Mouse (Mus musculus): ENCODE data around the gene Smarcad1. TPM values are rescaled to one million over a fixed set of nuclear protein-coding genes. Genes with fewer than 3 reads are reported as not detected.
"Not testable (repeated sequence)": the region's sequence is repeated elsewhere in the genome, so short reads cannot be mapped to it uniquely, and the experiment has no call there.

The Smarcad1 gene
- polyA plus RNA-seq, 1 experiment: 13.9 TPM

GRCm38 (mm10) chr6:65012142-65012541 lies 30.2 kb upstream of the Smarcad1 start:
- Histone ChIP-seq H3K36me3 (ENCODE audit: control insufficient read depth, insufficient read depth, low read length) (no peaks in the 10 kb centered on the region), H3K27me3 (replicated peaks; ENCODE audit: control insufficient read depth, insufficient read depth, low read length) (no peaks in the 10 kb centered on the region), H3K27ac (ENCODE audit: insufficient read depth, low read depth, low read length) (no peak overlapping the region), H3K4me3 (ENCODE audit: insufficient read depth, low read depth, low read length) (no peak overlapping the region), H3K4me1 (ENCODE audit: control insufficient read depth, insufficient read depth, low read length) (no peaks in the 10 kb centered on the region)
- WGBS: 85% methylated on average over 2 of the region's 2 CpGs
- TF ChIP-seq CTCF (conservative IDR thresholded peaks at IDR 0.05; ENCODE audit: insufficient read depth, insufficient read length, low read depth, low read length): no peak
- DNase-seq: no peak

- TF ChIP-seq CTCF (conservative IDR thresholded peaks at IDR 0.05; ENCODE audit: insufficient read depth, insufficient read length, low read depth, low read length): no peak
- TF ChIP-seq POLR2A (IDR thresholded peaks at IDR 0.05; ENCODE audit: low read depth, low read length): no peak
Observed at GRCm38 (mm10) chr6:65017566-65017965, 24.8 kb upstream of the Smarcad1 start.

GRCm38 (mm10) chr6:65018966-65019365 lies 23.4 kb upstream of the Smarcad1 start:
- H3K4me3 ChIP-seq (ENCODE audit: insufficient read depth, low read depth, low read length); DNase-seq; H3K4me1 ChIP-seq (ENCODE audit: control insufficient read depth, insufficient read depth, low read length); H3K27me3 ChIP-seq (replicated peaks; ENCODE audit: control insufficient read depth, insufficient read depth, low read length); H3K36me3 ChIP-seq (ENCODE audit: control insufficient read depth, insufficient read depth, low read length); H3K27ac ChIP-seq (ENCODE audit: insufficient read depth, low read depth, low read length): not testable (repeated sequence)
- 79% methylated on average over 5 of the region's 5 CpGs for WGBS

More at GRCm38 (mm10) chr6:65017566-65017965, 24.8 kb upstream of the Smarcad1 start:
- Histone ChIP-seq H3K4me3 (ENCODE audit: insufficient read depth, low read depth, low read length) (no peak overlapping the region), H3K36me3 (ENCODE audit: control insufficient read depth, insufficient read depth, low read length) (no peaks in the 10 kb centered on the region), H3K4me1 (ENCODE audit: control insufficient read depth, insufficient read depth, low read length) (no peaks in the 10 kb centered on the region), H3K27ac (ENCODE audit: insufficient read depth, low read depth, low read length) (no peak overlapping the region), H3K27me3 (replicated peaks; ENCODE audit: control insufficient read depth, insufficient read depth, low read length) (no peaks in the 10 kb centered on the region)
- no peak for DNase-seq
- WGBS: 93% methylated on average over 10 of the region's 10 CpGs

- Histone ChIP-seq H3K27me3 (replicated peaks; ENCODE audit: control insufficient read depth, insufficient read depth, low read length) (no peaks in the 10 kb centered on the region), H3K4me3 (ENCODE audit: insufficient read depth, low read depth, low read length) (no peak overlapping the region), H3K27ac (ENCODE audit: insufficient read depth, low read depth, low read length) (no peak overlapping the region), H3K36me3 (ENCODE audit: control insufficient read depth, insufficient read depth, low read length) (no peaks in the 10 kb centered on the region), H3K4me1 (ENCODE audit: control insufficient read depth, insufficient read depth, low read length) (no peaks in the 10 kb centered on the region)
- no peak for DNase-seq
- TF ChIP-seq CTCF (conservative IDR thresholded peaks at IDR 0.05; ENCODE audit: insufficient read depth, insufficient read length, low read depth, low read length) (no peak), POLR2A (IDR thresholded peaks at IDR 0.05; ENCODE audit: low read depth, low read length) (no peak)
- 35% methylated on average over 4 of the region's 4 CpGs for WGBS
Observed at GRCm38 (mm10) chr6:65021883-65022282, 20.5 kb upstream of the Smarcad1 start.

GRCm38 (mm10) chr6:65023053-65023452 lies 19.3 kb upstream of the Smarcad1 start:
- WGBS: 47% methylated on average over 6 of the region's 6 CpGs

GRCm38 (mm10) chr6:65024668-65025067 lies 17.7 kb upstream of the Smarcad1 start:
- WGBS: 21% methylated on average over 2 of the region's 2 CpGs
- H3K4me1 ChIP-seq (ENCODE audit: control insufficient read depth, insufficient read depth, low read length): no peaks in the 10 kb centered on the region
- no peaks in the 10 kb centered on the region; the same call in 1 of the 2 replicates for H3K27me3 ChIP-seq (replicated peaks; ENCODE audit: control insufficient read depth, insufficient read depth, low read length)
- no peaks in the 10 kb centered on the region for H3K36me3 ChIP-seq (ENCODE audit: control insufficient read depth, insufficient read depth, low read length)
- TF ChIP-seq POLR2A (IDR thresholded peaks at IDR 0.05; ENCODE audit: low read depth, low read length): no peak
- H3K27ac ChIP-seq (ENCODE audit: insufficient read depth, low read depth, low read length): no peak overlapping the region
- no peak overlapping the region for H3K4me3 ChIP-seq (ENCODE audit: insufficient read depth, low read depth, low read length)
- peak; percentile 11 for DNase-seq

More at GRCm38 (mm10) chr6:65023053-65023452, 19.3 kb upstream of the Smarcad1 start:
- no peak for DNase-seq
- no peaks in the 10 kb centered on the region for H3K36me3 ChIP-seq (ENCODE audit: control insufficient read depth, insufficient read depth, low read length)
- no peak overlapping the region for H3K4me3 ChIP-seq (ENCODE audit: insufficient read depth, low read depth, low read length)
- H3K27me3 ChIP-seq (replicated peaks; ENCODE audit: control insufficient read depth, insufficient read depth, low read length): no peaks in the 10 kb centered on the region
- H3K27ac ChIP-seq (ENCODE audit: insufficient read depth, low read depth, low read length): no peak overlapping the region
- TF ChIP-seq POLR2A (IDR thresholded peaks at IDR 0.05; ENCODE audit: low read depth, low read length): no peak
- no peaks in the 10 kb centered on the region for H3K4me1 ChIP-seq (ENCODE audit: control insufficient read depth, insufficient read depth, low read length)

GRCm38 (mm10) chr6:65025130-65025529 lies 17.3 kb upstream of the Smarcad1 start:
- H3K27me3 ChIP-seq (replicated peaks; ENCODE audit: control insufficient read depth, insufficient read depth, low read length): no peaks in the 10 kb centered on the region; the same call in 1 of the 2 replicates
- H3K4me3 ChIP-seq (ENCODE audit: insufficient read depth, low read depth, low read length): no peak overlapping the region
- no peaks in the 10 kb centered on the region for H3K36me3 ChIP-seq (ENCODE audit: control insufficient read depth, insufficient read depth, low read length)
- DNase-seq: no peak
- H3K27ac ChIP-seq (ENCODE audit: insufficient read depth, low read depth, low read length): no peak overlapping the region
- H3K4me1 ChIP-seq (ENCODE audit: control insufficient read depth, insufficient read depth, low read length): no peaks in the 10 kb centered on the region
- TF ChIP-seq POLR2A (IDR thresholded peaks at IDR 0.05; ENCODE audit: low read depth, low read length): no peak
- no peak for TF ChIP-seq CTCF (conservative IDR thresholded peaks at IDR 0.05; ENCODE audit: insufficient read depth, insufficient read length, low read depth, low read length)
- WGBS: 93% methylated on average over 4 of the region's 4 CpGs

GRCm38 (mm10) chr6:65034661-65035060 lies 7.7 kb upstream of the Smarcad1 start:
- Histone ChIP-seq H3K27ac (ENCODE audit: insufficient read depth, low read depth, low read length) (no peak overlapping the region), H3K4me3 (ENCODE audit: insufficient read depth, low read depth, low read length) (no peak overlapping the region), H3K4me1 (ENCODE audit: control insufficient read depth, insufficient read depth, low read length) (no peaks in the 10 kb centered on the region), H3K36me3 (ENCODE audit: control insufficient read depth, insufficient read depth, low read length) (no peaks in the 10 kb centered on the region), H3K27me3 (replicated peaks; ENCODE audit: control insufficient read depth, insufficient read depth, low read length) (no peaks in the 10 kb centered on the region)
- DNase-seq: no peak
- WGBS: 86% methylated on average over 2 of the region's 2 CpGs
- TF ChIP-seq CTCF (conservative IDR thresholded peaks at IDR 0.05; ENCODE audit: insufficient read depth, insufficient read length, low read depth, low read length): no peak
- TF ChIP-seq POLR2A (IDR thresholded peaks at IDR 0.05; ENCODE audit: low read depth, low read length): no peak

Data from kidney, adult 2 months (tissue).